Mouse (Mus musculus) right cerebral cortex, postnatal 36 days (tissue): Measurements from ENCODE around the gene Olfr594.
"Not testable (repeated sequence)": the region's sequence is repeated elsewhere in the genome, so short reads cannot be mapped to it uniquely, and the experiment has no call there.

Source experiments
- DNase-seq, 2 experiments: peaks; one replicate each; pipeline ENCODE4 v3.0.0; 2022; ENCODE audit warnings: low spot score in 2 of 2, mixed read lengths in 1 of 2

Gene Olfr594

DNA sequence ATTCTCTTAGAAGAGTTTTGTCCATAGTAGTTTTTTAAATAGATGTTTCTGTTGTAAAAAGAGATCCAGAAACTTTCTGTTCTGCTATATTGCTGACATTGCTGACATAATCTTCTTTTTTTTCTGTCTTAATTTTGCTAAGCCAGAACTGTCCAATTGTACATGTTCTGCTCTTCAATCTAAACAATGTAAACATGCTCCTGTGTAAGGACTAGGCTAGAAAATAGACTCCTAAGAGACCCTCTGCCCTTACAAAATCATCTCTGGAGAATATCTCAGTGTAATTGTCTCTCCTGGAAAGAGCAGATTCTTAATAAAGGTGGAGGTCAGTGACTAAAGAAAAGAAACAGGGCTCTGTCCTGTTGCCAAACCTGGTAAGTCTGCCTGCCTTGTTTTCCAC is at the start of gene Olfr594:
Olfr594 (plus strand) TSS at position 301 of the 400 bp plus-strand sequence.
- DNase-seq, result no peak

DNA sequence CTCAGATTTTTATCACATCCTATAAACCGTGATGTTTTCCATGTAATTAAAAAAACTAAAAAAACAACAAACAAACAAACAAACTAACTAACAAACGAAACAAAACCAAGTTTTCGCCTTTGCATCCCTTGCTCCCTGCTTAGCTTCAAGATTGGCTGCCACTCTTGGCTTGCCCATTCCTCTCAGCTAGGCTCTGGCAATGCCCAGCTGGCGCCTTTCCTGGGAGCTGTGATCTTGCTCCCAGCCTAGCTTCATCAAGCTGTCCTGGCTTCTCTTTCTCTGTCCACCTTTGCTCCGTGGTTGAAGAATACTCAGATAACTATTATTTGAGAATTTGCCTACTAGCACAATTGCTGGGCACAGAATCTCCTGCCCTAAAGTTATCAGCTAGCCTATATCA is 47.1 kb upstream of the Olfr594 start:
- no peak for DNase-seq

DNA sequence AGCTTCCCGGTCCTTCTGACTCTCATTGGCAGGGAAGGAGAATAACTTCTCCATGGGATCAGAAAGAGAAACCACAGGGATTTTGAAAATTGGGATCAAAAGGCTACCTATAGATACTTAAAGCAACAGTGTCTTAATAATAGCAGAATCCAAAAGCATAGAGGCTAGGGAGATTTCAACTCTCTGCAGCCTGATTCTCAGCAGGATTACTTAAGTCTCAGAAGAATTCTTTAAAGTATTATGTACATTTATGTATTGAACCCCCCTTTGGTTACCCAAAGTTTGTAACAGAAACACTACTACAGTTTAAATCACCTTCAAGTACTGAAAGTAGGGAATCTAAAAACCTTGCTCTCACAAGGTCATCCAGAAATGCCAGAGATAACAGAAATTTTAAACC is 38.6 kb upstream of the Olfr594 start, which contains the start of gene Olfr591:
Olfr591 (minus strand) TSS at position 101 of the 400 bp plus-strand sequence.
- no peak for DNase-seq

DNA sequence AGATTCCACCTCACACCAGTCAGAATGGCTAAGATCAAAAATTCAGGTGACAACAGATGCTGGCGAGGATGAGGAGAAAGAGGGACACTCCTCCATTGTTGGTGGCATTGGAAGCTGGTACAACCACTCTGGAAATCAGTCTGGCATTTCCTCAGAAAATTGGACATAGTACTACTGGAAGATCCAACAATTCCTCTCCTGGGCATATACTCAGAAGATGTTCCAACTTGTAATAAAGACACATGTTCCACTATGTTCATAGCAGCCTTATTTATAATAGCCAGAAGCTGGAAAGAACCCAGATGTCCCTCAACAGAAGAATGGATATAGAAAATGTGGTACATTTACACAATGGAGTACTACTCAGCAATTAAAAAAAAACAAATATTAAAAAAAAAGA is 32.3 kb upstream of the Olfr594 start, which contains the start of gene Olfr592:
Olfr592 (plus strand) TSS at position 301 of the 400 bp plus-strand sequence.
- not testable (repeated sequence) for DNase-seq

DNA sequence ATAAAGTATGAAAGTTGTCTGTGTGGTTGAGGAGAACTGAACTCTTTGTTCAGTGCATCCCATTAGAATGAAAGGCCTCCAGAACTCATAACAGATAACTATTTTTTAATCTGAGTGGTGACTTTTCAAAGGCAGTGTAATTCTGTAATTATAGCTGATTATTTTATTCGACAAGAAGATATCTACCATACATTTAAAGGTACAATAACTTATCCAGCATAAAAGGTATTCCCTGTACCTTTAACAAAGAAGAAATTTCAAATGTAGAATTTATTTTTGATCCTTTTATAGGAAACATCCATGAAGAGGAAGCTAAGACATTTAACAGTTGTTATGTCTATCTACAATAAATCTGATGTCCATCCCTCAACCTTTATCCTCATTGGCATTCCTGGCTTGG is 5.2 kb upstream of the Olfr594 start, which contains the start of gene Olfr593:
Olfr593 (plus strand) TSS at position 301 of the 400 bp plus-strand sequence.
- DNase-seq, result no peak

DNA sequence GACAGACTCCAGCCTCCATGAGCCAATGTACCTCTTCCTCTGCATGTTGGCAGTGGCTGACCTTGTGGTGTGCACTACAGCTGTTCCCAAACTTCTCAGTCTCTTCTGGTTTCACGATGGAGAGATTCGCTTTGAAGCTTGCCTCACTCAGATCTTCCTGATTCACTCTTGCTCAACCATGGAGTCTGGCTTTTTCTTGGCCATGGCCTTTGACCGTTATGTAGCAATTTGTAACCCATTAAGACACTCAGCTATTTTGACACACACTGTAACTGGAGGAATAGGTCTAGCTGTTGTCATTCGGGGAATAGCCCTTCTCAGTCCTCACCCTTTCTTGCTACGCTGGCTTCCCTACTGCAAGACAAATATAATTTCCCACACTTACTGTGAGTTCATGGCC is 4.7 kb upstream of the Olfr594 start:
- not testable (repeated sequence) for DNase-seq

DNA sequence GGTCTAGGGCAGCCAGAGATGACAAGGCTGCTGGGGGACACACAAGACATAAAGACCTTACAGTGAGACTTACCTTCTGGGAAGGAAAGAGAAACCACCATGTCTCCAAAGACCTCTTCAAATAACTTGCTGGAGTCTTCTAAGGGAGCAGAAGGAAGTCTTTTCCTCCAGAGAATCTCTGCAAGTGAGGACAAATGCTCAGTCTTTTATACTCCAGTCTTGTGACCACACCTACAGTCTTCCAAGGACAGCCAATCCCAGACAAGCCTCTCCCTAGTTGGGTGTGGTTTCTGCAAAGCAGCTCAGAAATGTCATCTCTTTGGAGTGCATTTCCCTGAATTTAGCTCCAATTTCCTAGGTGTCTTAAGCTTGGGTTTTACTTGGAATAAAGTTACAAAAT is 35.6 kb downstream of the Olfr594 start, which contains the start of gene Usp17ld:
Usp17ld (minus strand) TSS at position 101 of the 400 bp plus-strand sequence.
- DNase-seq, result not testable (repeated sequence)
